ENCODE assay signal across 24 mouse cellular contexts in genomic region chr1:177803511-177803910, GRCm38 (mm10).
"Had no signal": no experiment of that assay in that cellular context is flagged by ENCODE, and none has a peak within 500 bp of the region (broad histone marks: within the 10 kb centered on the region; RNA-seq: fewer than 3 reads in every experiment).

No protein-coding gene starts in this region.

- DNase-seq: gastrocnemius, adult 2 months; gastrocnemius, postnatal 10 days; gastrocnemius, postnatal 25 days; heart, adult 2 months; heart, postnatal 10 days; heart, postnatal 4 days; kidney, adult 18-20 months; kidney, adult 9 months; kidney, postnatal 14 days; kidney, postnatal 36 days; layer of hippocampus, adult 9-11 months; layer of hippocampus, postnatal 36 days; left cerebral cortex, postnatal 4 days had no signal

- H3K27ac ChIP-seq: gastrocnemius, adult 2 months; heart, adult 2 months; hindbrain, embryonic 10.5 days; hindbrain, embryonic 12.5 days; hindbrain, embryonic 14.5 days; intestine, embryonic 15.5 days; kidney, embryonic 15.5 days; kidney, postnatal 0 days; limb, embryonic 13.5 days; limb, embryonic 15.5 days; liver, embryonic 12.5 days; liver, embryonic 14.5 days had no signal

- H3K9ac ChIP-seq: heart, embryonic 12.5 days; hindbrain, embryonic 12.5 days; hindbrain, embryonic 14.5 days; intestine, embryonic 15.5 days; kidney, embryonic 15.5 days; limb, embryonic 13.5 days; limb, embryonic 15.5 days; liver, embryonic 12.5 days; liver, embryonic 14.5 days had no signal

- H3K27me3 ChIP-seq: heart, embryonic 12.5 days; hindbrain, embryonic 12.5 days; intestine, embryonic 15.5 days; kidney, embryonic 15.5 days; limb, embryonic 13.5 days; limb, embryonic 15.5 days had no signal

- H3K36me3 ChIP-seq: heart, embryonic 12.5 days; hindbrain, embryonic 10.5 days; hindbrain, embryonic 12.5 days; intestine, embryonic 15.5 days; kidney, embryonic 15.5 days; limb, embryonic 13.5 days; limb, embryonic 15.5 days; liver, embryonic 12.5 days had no signal

- H3K4me1 ChIP-seq: hindbrain, embryonic 10.5 days; hindbrain, embryonic 12.5 days; intestine, embryonic 15.5 days; kidney, embryonic 15.5 days; limb, embryonic 13.5 days; limb, embryonic 15.5 days; liver, embryonic 12.5 days had no signal

- H3K4me3 ChIP-seq: gastrocnemius, adult 2 months; heart, adult 2 months; heart, embryonic 12.5 days; hindbrain, embryonic 10.5 days; hindbrain, embryonic 12.5 days; intestine, embryonic 15.5 days; kidney, embryonic 15.5 days; limb, embryonic 13.5 days; limb, embryonic 15.5 days; liver, embryonic 12.5 days had no signal

- H3K9me3 ChIP-seq: heart, embryonic 12.5 days; hindbrain, embryonic 10.5 days; hindbrain, embryonic 12.5 days; intestine, embryonic 15.5 days; kidney, embryonic 15.5 days; limb, embryonic 13.5 days; limb, embryonic 15.5 days; liver, embryonic 12.5 days had no signal
